Mouse (Mus musculus) CH12.LX (cell line): ENCODE measurements around the gene AU015836. TPM values are rescaled to one million over a fixed set of nuclear protein-coding genes. Genes with fewer than 3 reads are reported as not detected.

Source experiments
- DNase-seq: peaks from one replicate; pipeline ENCODE4 v3.0.0-alpha.2; 2013; ENCODE audit errors: extremely low read depth
- H3K27ac ChIP-seq: 2 replicates; pipeline ENCODE4 v1.5.1; 2012; ENCODE audit warnings: low read depth, mild to moderate bottlenecking, control low read depth, moderate library complexity; ENCODE audit not compliant: insufficient read depth
- H3K27me3 ChIP-seq: replicated peaks from 2 replicates; pipeline ENCODE3; 2012; ENCODE audit warnings: inconsistent platforms
- H3K36me3 ChIP-seq, 2 experiments: replicated peaks in 1 of 2; 2 replicates each; pipeline versions ENCODE3 to v1.6.1; 2012; ENCODE audit warnings: inconsistent platforms in 1 of 2, low read length in 1 of 2, mild to moderate bottlenecking in 1 of 2, mixed read lengths in 1 of 2, moderate library complexity in 1 of 2; ENCODE audit not compliant: control insufficient read depth in 1 of 2, insufficient read depth in 1 of 2
- H3K4me1 ChIP-seq, 2 experiments: 2 replicates each; pipeline ENCODE4 v1.6.1; 2012; ENCODE audit warnings: inconsistent platforms in 1 of 2, moderate library complexity in 1 of 2; ENCODE audit not compliant: insufficient read depth in 2 of 2, control insufficient read depth in 1 of 2
- H3K4me2 ChIP-seq: 2 replicates; pipeline ENCODE4 v1.6.1; 2012; ENCODE audit warnings: low read depth, mild to moderate bottlenecking, control low read depth; ENCODE audit not compliant: poor library complexity, insufficient read depth, severe bottlenecking
- H3K4me3 ChIP-seq, 3 experiments: fragments of 150-350 bp in 1 of 3; sonication (generic) in 1 of 3; replicated peaks in 1 of 3; 2 replicates each; pipeline versions ENCODE3 to v1.5.1; 2011 to 2012; ENCODE audit warnings: low read depth in 2 of 3, low read length in 2 of 3, mild to moderate bottlenecking in 2 of 3, moderate library complexity in 2 of 3, control low read depth in 1 of 3, improper control_type of control experiment in 1 of 3, inconsistent platforms in 1 of 3, mixed read lengths in 1 of 3; ENCODE audit not compliant: poor library complexity in 1 of 3
- H3K79me2 ChIP-seq: replicated peaks from 2 replicates; pipeline ENCODE4 v1.6.1; 2012; ENCODE audit warnings: mild to moderate bottlenecking, moderate library complexity; ENCODE audit not compliant: control insufficient read depth, poor library complexity, insufficient read depth, severe bottlenecking; ENCODE audit errors: extremely low read depth
- H3K9ac ChIP-seq: 2 replicates; pipeline ENCODE4 v1.6.1; 2012; ENCODE audit warnings: low read depth, mild to moderate bottlenecking, control low read depth, moderate library complexity; ENCODE audit not compliant: insufficient read depth
- H3K9me3 ChIP-seq: replicated peaks from 2 replicates; pipeline ENCODE3; 2012; ENCODE audit warnings: low read length, inconsistent platforms, mixed read lengths
- BHLHE40 ChIP-seq: IDR thresholded peaks from 2 replicates; pipeline ENCODE4 v1.6.1; 2011; ENCODE audit warnings: mild to moderate bottlenecking, low read depth, low read length, improper control_type of control experiment
- CHD1 ChIP-seq: IDR thresholded peaks from 2 replicates; pipeline ENCODE4 v1.6.1; 2012; ENCODE audit warnings: low read depth, low read length, improper control_type of control experiment, inconsistent platforms
- CHD2 ChIP-seq: IDR thresholded peaks from 2 replicates; pipeline ENCODE4 v1.6.1; 2011; ENCODE audit warnings: low read length, improper control_type of control experiment
- CTCF ChIP-seq, 2 experiments: IDR thresholded peaks in 1 of 2; conservative IDR thresholded peaks in 1 of 2; 2 replicates each; pipeline ENCODE4 v1.5.1; 2011 to 2012; ENCODE audit warnings: low read depth in 2 of 2, low read length in 2 of 2, improper control_type of control experiment in 1 of 2, inconsistent platforms in 1 of 2, mild to moderate bottlenecking in 1 of 2, moderate library complexity in 1 of 2
- ETS1 ChIP-seq: conservative IDR thresholded peaks from 2 replicates; pipeline ENCODE4 v1.6.1; 2012; ENCODE audit warnings: low read depth, mild to moderate bottlenecking, inconsistent platforms, low read length, improper control_type of control experiment, moderate library complexity
- GABPA ChIP-seq: IDR thresholded peaks from 2 replicates; pipeline ENCODE4 v1.6.1; 2012; ENCODE audit warnings: low read depth, low read length, improper control_type of control experiment, inconsistent platforms; ENCODE audit not compliant: insufficient replicate concordance
- JUND ChIP-seq: conservative IDR thresholded peaks from 2 replicates; pipeline ENCODE4 v1.6.1; 2011; ENCODE audit warnings: low read depth, low read length, improper control_type of control experiment
- KAT2A ChIP-seq: IDR thresholded peaks from 2 replicates; pipeline ENCODE4 v1.6.1; 2012; ENCODE audit warnings: low read length, improper control_type of control experiment, inconsistent platforms; ENCODE audit not compliant: insufficient replicate concordance
- MAFK ChIP-seq: IDR thresholded peaks from 2 replicates; pipeline ENCODE4 v1.6.1; 2011; ENCODE audit warnings: low read length, improper control_type of control experiment; ENCODE audit not compliant: insufficient replicate concordance
- MAX ChIP-seq: IDR thresholded peaks from 2 replicates; pipeline ENCODE4 v1.6.1; 2011; ENCODE audit warnings: low read length, improper control_type of control experiment
- MXI1 ChIP-seq: IDR thresholded peaks from 2 replicates; pipeline ENCODE4 v1.6.1; 2011; ENCODE audit warnings: mild to moderate bottlenecking, low read depth, low read length, improper control_type of control experiment
- MYC ChIP-seq: IDR thresholded peaks from 2 replicates; pipeline ENCODE4 v1.6.1; 2011; ENCODE audit warnings: low read depth, mild to moderate bottlenecking, improper control_type of control experiment, low read length
- NELFE ChIP-seq: IDR thresholded peaks from 2 replicates; pipeline ENCODE4 v1.6.1; 2011; ENCODE audit warnings: low read depth, low read length, improper control_type of control experiment
- PAX5 ChIP-seq: IDR thresholded peaks from 2 replicates; pipeline ENCODE4 v1.6.1; 2012; ENCODE audit warnings: low read length, inconsistent platforms, mixed read lengths
- POLR2A ChIP-seq: IDR thresholded peaks from 2 replicates; pipeline ENCODE4 v1.6.1; 2011; ENCODE audit warnings: low read depth, mild to moderate bottlenecking, improper control_type of control experiment, low read length
- POLR2AphosphoS2 ChIP-seq: IDR thresholded peaks from 2 replicates; pipeline ENCODE4 v1.6.1; 2011; ENCODE audit warnings: low read depth, low read length, improper control_type of control experiment
- RAD21 ChIP-seq: IDR thresholded peaks from 2 replicates; pipeline ENCODE4 v1.6.1; 2011; ENCODE audit warnings: low read depth, mild to moderate bottlenecking, low read length, improper control_type of control experiment, moderate library complexity
- RCOR1 ChIP-seq: conservative IDR thresholded peaks from 2 replicates; pipeline ENCODE4 v1.6.1; 2012; ENCODE audit warnings: low read depth, mild to moderate bottlenecking, inconsistent platforms, low read length, improper control_type of control experiment
- SIN3A ChIP-seq: IDR thresholded peaks from 2 replicates; pipeline ENCODE4 v1.6.1; 2012; ENCODE audit warnings: low read length, improper control_type of control experiment, inconsistent platforms
- SMC3 ChIP-seq: IDR thresholded peaks from 2 replicates; pipeline ENCODE4 v1.6.1; 2011; ENCODE audit warnings: low read depth, low read length, improper control_type of control experiment
- TBP ChIP-seq: conservative IDR thresholded peaks from 2 replicates; pipeline ENCODE4 v1.6.1; 2011; ENCODE audit warnings: low read depth, low read length, improper control_type of control experiment
- UBTF ChIP-seq: IDR thresholded peaks from 2 replicates; pipeline ENCODE4 v1.6.1; 2012; ENCODE audit warnings: low read depth, mild to moderate bottlenecking, inconsistent platforms, low read length, improper control_type of control experiment, moderate library complexity
- USF1 ChIP-seq: IDR thresholded peaks from 2 replicates; pipeline ENCODE4 v1.6.1; 2014; ENCODE audit warnings: low read depth, mild to moderate bottlenecking, inconsistent platforms, low read length, improper control_type of control experiment
- USF2 ChIP-seq: conservative IDR thresholded peaks from 2 replicates; pipeline ENCODE4 v1.6.1; 2011; ENCODE audit warnings: low read depth, low read length, improper control_type of control experiment
- ZC3H11A ChIP-seq: IDR thresholded peaks from 2 replicates; pipeline ENCODE4 v1.6.1; 2012; ENCODE audit warnings: low read depth, mild to moderate bottlenecking, inconsistent platforms, low read length, improper control_type of control experiment
- ZNF384 ChIP-seq: IDR thresholded peaks from 2 replicates; pipeline ENCODE4 v1.6.1; 2012; ENCODE audit warnings: low read depth, low read length, improper control_type of control experiment, inconsistent platforms
- dilution Hi-C: fragments of 300-500 bp; cut with MboI; formaldehyde crosslinking; loops from 2 replicates; pipeline ENCODE4 v1.14.3; 2020; ENCODE audit warnings: low sequenced_read_pairs; ENCODE audit not compliant: extremely low pct_unique_long_range_greater_than_20kb, extremely low pct_ligation_motif_present
- in situ Hi-C: fragments of 300-500 bp; cut with MboI; formaldehyde crosslinking; loops from 3 replicates; pipeline ENCODE4 v1.14.3; 2019; ENCODE audit warnings: low sequenced_read_pairs, low pct_ligation_motif_present, low pct_unique_long_range_greater_than_20kb, mixed read lengths
- polyA plus RNA-seq: library from polyadenylated mRNA; unstranded; fragments of >175 nt; gene quantifications from 2 replicates; pipeline ENCODE4 v1.2.1, GENCODE M21; 2012; ENCODE audit warnings: low read depth; ENCODE audit not compliant: insufficient read length
- total RNA-seq, 2 experiments: library from RNA; depleted of rRNA; stranded (reverse); fragments of 300-350 nt in 1 of 2; fragments of >200 nt in 1 of 2; gene quantifications; 2 replicates each; pipeline ENCODE4 v1.2.3; 2012 to 2014

The AU015836 gene
- total and polyA plus RNA-seq, 3 experiments: not detected

DNA sequence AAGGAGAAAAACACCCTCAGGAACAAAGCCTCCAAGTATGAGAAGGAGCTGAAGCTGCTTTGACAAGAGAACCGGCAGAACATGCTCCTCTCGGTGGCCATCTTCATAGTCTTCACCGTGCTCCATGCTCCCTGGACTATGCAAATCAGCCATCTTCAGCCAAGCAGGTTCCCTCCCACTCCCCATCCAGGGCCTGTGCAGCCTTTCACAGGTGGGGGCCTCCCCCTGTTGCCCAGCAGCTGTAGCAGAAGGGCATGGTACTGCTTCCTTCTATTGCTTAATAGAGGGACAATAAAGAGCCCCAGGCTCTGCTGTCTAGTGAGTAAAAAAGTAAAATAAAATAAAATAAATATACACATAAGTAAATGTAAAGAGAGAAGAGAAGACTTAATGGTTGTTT, 36.8 kb upstream of the AU015836 start:
- DNase-seq: peak; percentile 53
- H3K4me1 ChIP-seq: peaks cover 2 to 43% of the 10 kb centered on the region in 2 experiments; a peak in 3 of 4 replicates
- no peaks in the 10 kb centered on the region for H3K9me3 ChIP-seq
- in situ Hi-C loops (no loop called here), dilution Hi-C loops (no loop called here)
- no peaks in the 10 kb centered on the region for H3K27me3 ChIP-seq
- no peak overlapping the region for H3K4me3 ChIP-seq
- H3K4me2 ChIP-seq: no peak overlapping the region
- no peak overlapping the region for H3K9ac ChIP-seq
- H3K79me2 ChIP-seq: no peaks in the 10 kb centered on the region
- no peak overlapping the region for H3K27ac ChIP-seq
- H3K36me3 ChIP-seq: no peaks in the 10 kb centered on the region
- TF ChIP-seq MXI1 (no peak), KAT2A (no peak), BHLHE40 (no peak), NELFE (no peak), USF1 (no peak), TBP (no peak), GABPA (no peak)

DNA sequence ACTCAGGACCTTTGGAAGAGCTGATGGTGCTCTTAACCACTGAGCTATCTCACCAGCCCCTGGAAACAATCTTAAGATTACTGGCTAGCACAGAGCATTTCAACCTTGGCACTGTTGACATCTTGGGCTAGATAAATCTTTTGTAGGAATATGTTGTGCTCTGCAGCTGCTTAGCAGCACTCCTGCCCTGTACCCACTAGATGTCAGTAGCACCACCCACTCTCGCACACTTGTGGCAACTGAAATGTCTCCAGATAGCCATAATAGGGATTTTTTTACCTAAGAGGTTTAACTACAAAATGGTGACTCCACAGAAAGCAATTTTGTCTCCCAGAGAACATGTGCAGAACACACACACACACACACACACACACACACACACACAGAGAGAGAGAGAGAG, 11.7 kb upstream of the AU015836 start:
- H3K4me2 ChIP-seq: 0 out of 2 replicates have a peak overlapping the region, but pooled peaks have one; percentile 21
- H3K9ac ChIP-seq: no peak overlapping the region
- H3K36me3 ChIP-seq: no peaks in the 10 kb centered on the region
- H3K9me3 ChIP-seq: no peaks in the 10 kb centered on the region
- H3K4me1 ChIP-seq: no peaks in the 10 kb centered on the region
- DNase-seq: peak; percentile 55
- TF ChIP-seq TBP (no peak), GABPA (no peak), UBTF (no peak), SIN3A (no peak), RCOR1 (no peak), SMC3 (peak; percentile 72), CHD1 (no peak), CHD2 (no peak), NELFE (no peak), MXI1 (no peak), ETS1 (no peak), ZC3H11A (peak; percentile 11; the same call in 1 of the 2 replicates), MYC (no peak), RAD21 (peak; percentile 66), POLR2A (no peak), BHLHE40 (no peak), PAX5 (no peak), KAT2A (no peak), USF2 (no peak), MAX (no peak), ZNF384 (peak; percentile 50), POLR2AphosphoS2 (no peak), JUND (no peak), MAFK (no peak), CTCF (conservative IDR thresholded peaks at IDR 0.05 in 1 of 2, IDR thresholded peaks at IDR 0.05 in 1 of 2; ENCODE audit: low read depth in 2 of 2, low read length in 2 of 2) (peak; percentile 21 to 74; a peak in 3 of 4 replicates)
- no peaks in the 10 kb centered on the region for H3K27me3 ChIP-seq
- H3K4me3 ChIP-seq: no peak overlapping the region
- in situ Hi-C loops (no loop called here), dilution Hi-C loops (no loop called here)
- no peak overlapping the region for H3K27ac ChIP-seq
- no peaks in the 10 kb centered on the region for H3K79me2 ChIP-seq
